Mouse (Mus musculus): ENCODE results near the gene Gm11032.

- TF ChIP-seq EP300 (IDR thresholded peaks at IDR 0.05; ENCODE audit: insufficient read depth, low read depth, low read length) (no peak), POLR2A (IDR thresholded peaks at IDR 0.05; ENCODE audit: insufficient read depth, low read length) (no peak), CTCF (IDR thresholded peaks at IDR 0.05; ENCODE audit: low read depth, low read length) (no peak)
Measured at GRCm38 (mm10) chr11:4629861-4630280, 10.0 kb downstream of the Gm11032 start.
